11 mouse cellular contexts compared by ENCODE assay signal in genomic region chr8:13036346-13036812, GRCm38 (mm10). TPM values are rescaled to one million over a fixed set of nuclear protein-coding genes. Genes with fewer than 3 reads are reported as not detected.
DNase-seq lines count a peak whose midpoint lies in the region; ATAC-seq lines count a peak whose summit lies in the region.
"Had no signal": no experiment of that assay in that cellular context is flagged by ENCODE, and none has a peak within 500 bp of the region (broad histone marks: within the 10 kb centered on the region; RNA-seq: fewer than 3 reads in every experiment).

No protein-coding gene starts in this region.

- no peaks in the 10 kb centered on the region for H3K9me3 ChIP-seq in forebrain, embryonic 14.5 days (replicated peaks; ENCODE audit: control insufficient read depth, low read length)
- no peaks in the 10 kb centered on the region for H3K9me3 ChIP-seq in forebrain, embryonic 12.5 days
- H3K9me3 ChIP-seq in liver, embryonic 13.5 days (replicated peaks): no peaks in the 10 kb centered on the region

- no peak overlapping the region for H3K4me3 ChIP-seq in forebrain, embryonic 14.5 days (ENCODE audit: low read depth, low read length)
- H3K4me3 ChIP-seq in forebrain, embryonic 12.5 days (replicated peaks): no peak overlapping the region
- no peak overlapping the region for H3K4me3 ChIP-seq in liver, embryonic 13.5 days (replicated peaks)
- H3K4me3 ChIP-seq: gastrocnemius, adult 2 months had no signal

- no peaks in the 10 kb centered on the region for H3K27me3 ChIP-seq in forebrain, embryonic 14.5 days (replicated peaks; ENCODE audit: control insufficient read depth, insufficient read depth, low read length)
- no peaks in the 10 kb centered on the region; the same call in 1 of the 2 replicates for H3K27me3 ChIP-seq in forebrain, embryonic 12.5 days
- no peaks in the 10 kb centered on the region for H3K27me3 ChIP-seq in liver, embryonic 13.5 days

- no peak overlapping the region for H3K27ac ChIP-seq in forebrain, embryonic 14.5 days (ENCODE audit: low read depth, low read length)
- no peak overlapping the region for H3K27ac ChIP-seq in forebrain, embryonic 12.5 days
- H3K27ac ChIP-seq in liver, embryonic 13.5 days: peak overlapping the region; percentile 77
- H3K27ac ChIP-seq: gastrocnemius, adult 2 months had no signal

- peak; percentile 61 for DNase-seq in forebrain, embryonic 14.5 days (ENCODE audit: low spot score)
- peak; percentile 11 for DNase-seq in retina, postnatal 1 day
- no peak for DNase-seq in retina, embryonic 14.5 days (ENCODE audit: low spot score)
- no peak for DNase-seq in liver, embryonic 13.5 days
- peak; percentile 29 for DNase-seq in right cerebral cortex, postnatal 4 days
- no peak for DNase-seq in embryo, embryonic 9.5 days (ENCODE audit: extremely low spot score)
- no peak for DNase-seq in kidney, postnatal 4 days
- DNase-seq: cerebellum, postnatal 36 days; gastrocnemius, adult 2 months had no signal

- 80% methylated on average over 10 of the region's 10 CpGs for WGBS in forebrain, embryonic 14.5 days
- 89% methylated on average over 10 of the region's 10 CpGs for WGBS in forebrain, embryonic 12.5 days
- WGBS in liver, embryonic 13.5 days (ENCODE audit: insufficient replicate concordance): 65% methylated on average over 10 of the region's 10 CpGs

- no peak overlapping the region for H3K9ac ChIP-seq in forebrain, embryonic 14.5 days (ENCODE audit: low read length)
- no peak overlapping the region for H3K9ac ChIP-seq in forebrain, embryonic 12.5 days
- H3K9ac ChIP-seq in liver, embryonic 13.5 days: no peak overlapping the region; the same call in 1 of the 2 replicates

- ATAC-seq in forebrain, embryonic 14.5 days: peak; percentile 62; the same call in 1 of the 2 replicates
- no peak for ATAC-seq in forebrain, embryonic 12.5 days (ENCODE audit: low FRiP score)
- ATAC-seq in liver, embryonic 13.5 days (ENCODE audit: low read depth): no peak

- no peaks in the 10 kb centered on the region for H3K4me1 ChIP-seq in forebrain, embryonic 14.5 days (ENCODE audit: control insufficient read depth, insufficient read depth, low read length)
- H3K4me1 ChIP-seq in forebrain, embryonic 12.5 days: 0 out of 2 replicates have a peak, but pooled peaks cover 3% of the 10 kb centered on the region
- H3K4me1 ChIP-seq in liver, embryonic 13.5 days (replicated peaks): peaks cover 26% of the 10 kb centered on the region

- no peaks in the 10 kb centered on the region for H3K36me3 ChIP-seq in forebrain, embryonic 14.5 days (ENCODE audit: control insufficient read depth, insufficient read depth, low read length)
- no peaks in the 10 kb centered on the region for H3K36me3 ChIP-seq in forebrain, embryonic 12.5 days (replicated peaks)
- peaks cover 5% of the 10 kb centered on the region for H3K36me3 ChIP-seq in liver, embryonic 13.5 days

- H3K4me2 ChIP-seq in forebrain, embryonic 14.5 days (ENCODE audit: low read length): no peak overlapping the region
- H3K4me2 ChIP-seq in forebrain, embryonic 12.5 days: no peak overlapping the region
- no peak overlapping the region for H3K4me2 ChIP-seq in liver, embryonic 13.5 days

RNA-seq across cellular contexts. Expression of gene F10, which starts 0.7 kb away (rescaled TPM):
- 0.15 TPM in 1 of 2 replicates, not detected in the other for polyA plus RNA-seq in forebrain, embryonic 14.5 days (2014; fragmentation: Nextera tagmentation; extraction: Ambion mirVana)
- 0.21 and 0.22 TPM in 2 replicates for polyA plus RNA-seq in forebrain, embryonic 12.5 days (2016; fragmentation: Nextera tagmentation; extraction: Ambion mirVana)
- polyA plus RNA-seq in liver, embryonic 13.5 days (2015; fragmentation: Nextera tagmentation; extraction: Ambion mirVana): 67.7 and 77.1 TPM in 2 replicates
- polyA plus RNA-seq: C2C12 had no signal

RNA-seq across cellular contexts. Expression of gene F7, which starts 10.5 kb away (rescaled TPM):
- polyA plus RNA-seq in forebrain, embryonic 14.5 days (2014; fragmentation: Nextera tagmentation; extraction: Ambion mirVana): not detected in 2 replicates
- 0.10 TPM in 2 replicates for polyA plus RNA-seq in forebrain, embryonic 12.5 days (2016; fragmentation: Nextera tagmentation; extraction: Ambion mirVana)
- 6.1 and 6.5 TPM in 2 replicates for polyA plus RNA-seq in liver, embryonic 13.5 days (2015; fragmentation: Nextera tagmentation; extraction: Ambion mirVana)
- polyA plus RNA-seq: C2C12 had no signal

RNA-seq across cellular contexts. Expression of gene Proz, which starts 24.3 kb away (rescaled TPM):
- 1.3 and 1.6 TPM in 2 replicates for polyA plus RNA-seq in forebrain, embryonic 14.5 days (2014; fragmentation: Nextera tagmentation; extraction: Ambion mirVana)
- polyA plus RNA-seq in forebrain, embryonic 12.5 days (2016; fragmentation: Nextera tagmentation; extraction: Ambion mirVana): 0.67 and 0.92 TPM in 2 replicates
- 15.8 and 22.7 TPM in 2 replicates for polyA plus RNA-seq in liver, embryonic 13.5 days (2015; fragmentation: Nextera tagmentation; extraction: Ambion mirVana)

Comparison
In these comparisons a context has a peak if more than half of its experiments do, and no peak if none do; other contexts are left out.
1. DNase-seq: peak in forebrain, embryonic 14.5 days (single experiment), retina, postnatal 1 day (single experiment) and right cerebral cortex, postnatal 4 days (single experiment); none in retina, embryonic 14.5 days (single experiment), liver, embryonic 13.5 days (single experiment), embryo, embryonic 9.5 days (single experiment) and kidney, postnatal 4 days (0 of 2).
2. RNA of gene F10, which starts 0.7 kb away (polyA plus RNA-seq): 67.7 to 77.1 TPM in liver, embryonic 13.5 days; 0.21 to 0.22 TPM in forebrain, embryonic 12.5 days and 0.15 TPM in forebrain, embryonic 14.5 days; every median in the first group is over 10 times any median in the second.